Mouse (Mus musculus): ENCODE measurements around the gene Plppr1. TPM values are rescaled to one million over a fixed set of nuclear protein-coding genes. Genes with fewer than 3 reads are reported as not detected.

The Plppr1 gene
- total RNA-seq, 2 experiments from 2014 or later = 8.7 TPM

- Histone ChIP-seq H3K4me3 (peak overlapping the region; percentile 29), H3K27ac (peak overlapping the region; percentile 68)
- peak; percentile 41 to 49 for DNase-seq (ENCODE audit: low spot score in 2 of 2)
- TF ChIP-seq CTCF (conservative IDR thresholded peaks at IDR 0.05) = no peak
Measured at GRCm38 (mm10) chr4:49212616-49213544, 153.8 kb downstream of the Plppr1 start.

GRCm38 (mm10) chr4:49214341-49214740 is 155.3 kb downstream of the Plppr1 start:
- no peak for DNase-seq (ENCODE audit: low spot score in 2 of 2)
- no peak overlapping the region for H3K27ac ChIP-seq
- no peak overlapping the region for H3K4me3 ChIP-seq
- no peak for TF ChIP-seq CTCF (conservative IDR thresholded peaks at IDR 0.05)

- no peak for TF ChIP-seq CTCF (conservative IDR thresholded peaks at IDR 0.05)
- Histone ChIP-seq H3K27ac (no peak overlapping the region), H3K4me3 (no peak overlapping the region)
- no peak for DNase-seq (ENCODE audit: low spot score in 2 of 2)
Measured at GRCm38 (mm10) chr4:49223501-49223900, 164.4 kb downstream of the Plppr1 start.

- TF ChIP-seq CTCF (conservative IDR thresholded peaks at IDR 0.05) = no peak
- Histone ChIP-seq H3K4me3 (no peak overlapping the region), H3K27ac (no peak overlapping the region)
- DNase-seq (ENCODE audit: low spot score in 2 of 2) = no peak
Measured at GRCm38 (mm10) chr4:49225021-49225420, 165.9 kb downstream of the Plppr1 start.

GRCm38 (mm10) chr4:49232206-49233031 is 173.3 kb downstream of the Plppr1 start:
- H3K27ac ChIP-seq = no peak overlapping the region
- no peak for TF ChIP-seq CTCF (conservative IDR thresholded peaks at IDR 0.05)

GRCm38 (mm10) chr4:49233032-49233406 is 173.9 kb downstream of the Plppr1 start:
- Histone ChIP-seq H3K4me3 (no peak overlapping the region), H3K27ac (no peak overlapping the region)
- no peak for TF ChIP-seq CTCF (conservative IDR thresholded peaks at IDR 0.05)
- no peak for DNase-seq (ENCODE audit: low spot score in 2 of 2)

More at GRCm38 (mm10) chr4:49232206-49233031, 173.3 kb downstream of the Plppr1 start:
- no peak for DNase-seq (ENCODE audit: low spot score in 2 of 2)
- no peak overlapping the region for H3K4me3 ChIP-seq

- Histone ChIP-seq H3K27ac (no peak overlapping the region), H3K4me3 (no peak overlapping the region)
- TF ChIP-seq CTCF (conservative IDR thresholded peaks at IDR 0.05) = no peak
- no peak for DNase-seq (ENCODE audit: low spot score in 2 of 2)
Measured at GRCm38 (mm10) chr4:49238111-49238510, 179.0 kb downstream of the Plppr1 start.

- no peak overlapping the region for H3K27ac ChIP-seq
- DNase-seq (ENCODE audit: low spot score in 2 of 2) = no peak
- no peak overlapping the region for H3K4me3 ChIP-seq
- TF ChIP-seq CTCF (conservative IDR thresholded peaks at IDR 0.05) = no peak
Measured at GRCm38 (mm10) chr4:49239451-49239850, 180.4 kb downstream of the Plppr1 start.

- no peak overlapping the region for H3K27ac ChIP-seq
- DNase-seq (ENCODE audit: low spot score in 2 of 2) = no peak
- TF ChIP-seq CTCF (conservative IDR thresholded peaks at IDR 0.05) = no peak
- H3K4me3 ChIP-seq = no peak overlapping the region
Measured at GRCm38 (mm10) chr4:49244791-49245190, 185.7 kb downstream of the Plppr1 start.

GRCm38 (mm10) chr4:49245274-49245673 is 186.2 kb downstream of the Plppr1 start:
- no peak for TF ChIP-seq CTCF (conservative IDR thresholded peaks at IDR 0.05)

GRCm38 (mm10) chr4:49251262-49251661 is 192.2 kb downstream of the Plppr1 start:
- peak; percentile 55 to 61 for DNase-seq (ENCODE audit: low spot score in 2 of 2)
- peak; percentile 83 for TF ChIP-seq CTCF (conservative IDR thresholded peaks at IDR 0.05)
- Histone ChIP-seq H3K27ac (no peak overlapping the region), H3K4me3 (no peak overlapping the region)

More at GRCm38 (mm10) chr4:49245274-49245673, 186.2 kb downstream of the Plppr1 start:
- peak in 1 of 2 experiments; percentile 4 for DNase-seq (ENCODE audit: low spot score in 2 of 2)
- Histone ChIP-seq H3K4me3 (no peak overlapping the region), H3K27ac (no peak overlapping the region)

- no peak overlapping the region for H3K4me3 ChIP-seq
- DNase-seq (ENCODE audit: low spot score in 2 of 2) = no peak
- TF ChIP-seq CTCF (conservative IDR thresholded peaks at IDR 0.05) = no peak
- H3K27ac ChIP-seq = no peak overlapping the region
Measured at GRCm38 (mm10) chr4:49252169-49252568, 193.1 kb downstream of the Plppr1 start.

- no peak for DNase-seq (ENCODE audit: low spot score in 2 of 2)
- no peak for TF ChIP-seq CTCF (conservative IDR thresholded peaks at IDR 0.05)
- no peak overlapping the region for H3K4me3 ChIP-seq
- H3K27ac ChIP-seq = no peak overlapping the region
Measured at GRCm38 (mm10) chr4:49278515-49278914, 219.4 kb downstream of the Plppr1 start.
